Mouse (Mus musculus) kidney, adult 2 months (tissue): ENCODE results near the gene Hist1h2af. TPM values are rescaled to one million over a fixed set of nuclear protein-coding genes. Genes with fewer than 3 reads are reported as not detected.
"Not testable (repeated sequence)": the region's sequence is repeated elsewhere in the genome, so short reads cannot be mapped to it uniquely, and the experiment has no call there.

Experiments used
- DNase-seq: peaks from one replicate; pipeline ENCODE4 v3.0.0; 2021
- H3K27ac ChIP-seq: fragments of 200-500 bp; 2 replicates; pipeline ENCODE4 v1.5.1; 2012; ENCODE audit warnings: low read depth, low read length, control low read depth, inconsistent platforms; ENCODE audit not compliant: insufficient read depth
- H3K27me3 ChIP-seq: fragments of 200-500 bp; replicated peaks from 2 replicates; pipeline ENCODE4 v1.6.1; 2012; ENCODE audit warnings: mild to moderate bottlenecking, moderate library complexity, low read length, inconsistent platforms; ENCODE audit not compliant: control insufficient read depth, insufficient read depth
- H3K36me3 ChIP-seq: fragments of 200-500 bp; 2 replicates; pipeline ENCODE4 v1.6.1; 2012; ENCODE audit warnings: mild to moderate bottlenecking, moderate library complexity, low read length, inconsistent platforms; ENCODE audit not compliant: control insufficient read depth, insufficient read depth
- H3K4me1 ChIP-seq: fragments of 200-500 bp; 2 replicates; pipeline ENCODE4 v1.6.1; 2011; ENCODE audit warnings: low read length; ENCODE audit not compliant: control insufficient read depth, insufficient read depth
- H3K4me3 ChIP-seq: fragments of 200-500 bp; 2 replicates; pipeline ENCODE4 v1.5.1; 2011; ENCODE audit warnings: mild to moderate bottlenecking, low read depth, low read length, control low read depth; ENCODE audit not compliant: insufficient read depth
- CTCF ChIP-seq: fragments of 200-500 bp; conservative IDR thresholded peaks from 2 replicates; pipeline ENCODE4 v1.5.1; 2011; ENCODE audit warnings: low read depth, mild to moderate bottlenecking, control low read depth, low read length, moderate library complexity, mixed read lengths; ENCODE audit not compliant: insufficient read depth, insufficient read length
- POLR2A ChIP-seq: fragments of 200-500 bp; IDR thresholded peaks from one replicate; pipeline ENCODE4 v1.6.1; 2011; ENCODE audit warnings: low read depth, low read length, control low read depth
- WGBS: fragments of 180-500 bp; shearing (Covaris S2); methylation state at CpG from one replicate; pipeline ENCODE4 v1.1.7; 2018; 5-methylcytosine and 5-hydroxymethylcytosine counted together
- polyA plus RNA-seq: library from polyadenylated mRNA; depleted of rRNA; stranded (reverse); fragments of >200 nt; gene quantifications from 2 replicates; pipeline ENCODE4 v1.2.3, GENCODE M21; 2012

Gene Hist1h2af
- polyA plus RNA-seq, 1 experiment: 4.3 TPM

DNA sequence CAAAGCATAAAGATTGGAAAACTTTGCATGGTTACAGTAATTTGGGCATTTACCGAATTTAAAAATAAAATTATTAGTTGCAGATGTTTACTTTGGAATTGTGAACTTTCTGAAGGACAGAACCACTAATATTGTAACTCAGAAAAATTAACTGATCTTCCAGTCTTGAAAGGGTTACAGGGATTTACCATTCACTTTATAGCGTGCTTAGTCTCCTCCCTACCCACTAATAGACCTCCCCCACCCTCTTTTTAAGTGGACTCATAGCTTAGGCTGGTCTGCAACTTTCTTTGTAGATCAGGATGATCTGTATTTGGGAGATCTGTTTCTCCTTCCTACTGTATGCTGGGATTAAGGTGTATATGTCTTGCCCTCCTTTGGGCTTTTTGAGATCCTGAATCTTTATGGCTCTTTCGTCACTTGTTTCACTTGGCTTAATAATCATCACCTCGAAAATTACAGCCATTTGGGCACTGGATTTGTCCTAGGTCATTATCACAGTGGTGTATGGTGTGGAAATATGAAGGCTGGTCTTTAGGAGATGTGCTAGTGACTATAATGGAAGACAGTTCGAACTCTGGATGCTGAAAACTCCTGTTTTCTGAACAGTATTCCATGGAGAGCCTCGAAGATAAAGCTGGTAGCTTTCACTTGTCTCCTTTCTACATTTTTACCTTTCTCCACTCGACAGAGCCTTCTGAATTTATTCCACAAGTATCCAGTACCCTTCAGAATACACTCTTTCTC is 2.5 kb downstream of the Hist1h2af start:
- Histone ChIP-seq H3K27me3 (no peaks in the 10 kb centered on the region), H3K4me1 (peaks cover 11% of the 10 kb centered on the region; the same call in 1 of the 2 replicates), H3K4me3 (no peak overlapping the region), H3K36me3 (no peaks in the 10 kb centered on the region), H3K27ac (no peak overlapping the region)
- no peak for TF ChIP-seq CTCF
- TF ChIP-seq POLR2A: no peak
- 27% methylated on average over 7 of the region's 7 CpGs for WGBS
- DNase-seq: no peak

DNA sequence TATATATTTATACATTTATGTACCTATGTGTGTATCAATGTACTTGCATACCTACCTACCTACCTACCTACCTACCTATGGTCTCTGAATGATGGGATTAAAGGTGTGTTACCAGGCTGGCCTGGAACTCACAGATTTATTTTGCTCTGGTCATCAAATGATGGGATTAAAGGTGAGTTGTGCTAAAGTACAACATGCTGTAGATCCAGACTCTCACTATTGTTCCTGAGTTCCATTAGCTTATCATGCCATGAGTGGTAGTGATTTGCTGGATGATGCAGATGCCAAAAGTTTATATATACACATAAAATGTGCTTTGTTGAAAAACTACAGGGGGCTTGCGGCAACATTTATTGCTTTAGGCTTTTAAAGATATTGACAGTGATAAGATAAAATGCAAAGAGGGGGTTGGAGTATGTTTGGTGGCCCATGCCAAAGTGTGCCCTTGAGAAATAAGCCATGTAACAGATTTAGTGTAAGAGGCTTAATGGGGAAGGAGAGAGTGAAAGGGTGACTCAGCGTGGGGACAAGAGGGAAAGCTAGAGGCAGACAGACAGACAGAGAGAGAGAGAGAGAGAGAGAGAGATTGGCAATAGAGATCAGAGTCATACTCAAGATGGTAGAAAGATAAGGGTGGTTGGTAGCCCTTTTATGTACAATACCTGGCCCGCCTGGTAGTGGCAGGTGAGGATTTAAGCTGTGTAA is 3.5 kb downstream of the Hist1h2af start:
- 86% methylated on average over 3 of the region's 3 CpGs for WGBS
- TF ChIP-seq POLR2A (no peak), CTCF (no peak)
- Histone ChIP-seq H3K27ac (no peak overlapping the region), H3K4me1 (peaks cover 11% of the 10 kb centered on the region; the same call in 1 of the 2 replicates), H3K4me3 (no peak overlapping the region), H3K36me3 (no peaks in the 10 kb centered on the region), H3K27me3 (no peaks in the 10 kb centered on the region)
- DNase-seq: no peak

DNA sequence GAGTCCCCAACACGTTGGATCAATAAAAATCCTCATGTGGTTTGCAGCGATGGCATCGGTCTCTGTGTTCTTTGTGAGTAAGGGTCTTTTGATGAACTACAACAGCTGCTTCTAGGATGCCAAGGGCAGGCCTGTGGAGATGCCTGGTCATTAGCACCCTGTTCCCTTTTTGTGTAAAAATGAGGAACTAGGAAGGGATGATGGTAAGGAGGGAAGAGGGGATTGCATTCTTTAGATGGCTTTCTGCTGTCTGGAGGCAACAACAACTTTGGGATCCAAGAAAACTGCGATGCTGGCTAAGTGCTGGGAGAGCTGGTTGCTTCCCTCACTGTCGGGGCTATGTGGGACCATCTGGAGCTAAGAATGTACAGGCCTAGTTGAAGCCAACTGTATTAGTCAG is 4.5 kb downstream of the Hist1h2af start:
- Histone ChIP-seq H3K27ac (no peak overlapping the region), H3K4me3 (no peak overlapping the region), H3K27me3 (no peaks in the 10 kb centered on the region), H3K36me3 (no peaks in the 10 kb centered on the region), H3K4me1 (peaks cover 6% of the 10 kb centered on the region; the same call in 1 of the 2 replicates)
- 81% methylated on average over 5 of the region's 5 CpGs for WGBS
- TF ChIP-seq POLR2A (no peak), CTCF (no peak)
- no peak for DNase-seq

DNA sequence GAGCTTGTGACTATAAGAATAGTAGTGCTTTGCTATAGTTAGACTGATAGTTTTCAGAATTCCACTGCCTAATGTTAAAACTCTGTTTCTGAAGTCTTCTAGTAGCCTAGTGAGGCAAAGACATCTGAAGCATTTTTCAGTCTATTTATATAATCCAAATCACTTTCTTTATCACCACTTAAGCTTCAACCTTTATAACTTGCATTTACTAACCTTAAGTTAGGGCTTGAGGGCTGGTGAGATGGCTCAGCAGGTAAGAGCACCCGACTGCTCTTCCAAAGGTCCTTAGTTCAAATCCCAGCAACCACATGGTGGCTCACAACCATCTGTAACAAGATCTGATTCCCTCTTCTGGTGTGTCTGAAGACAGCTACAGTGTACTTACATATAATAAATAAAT is 6.1 kb downstream of the Hist1h2af start:
- H3K4me3 ChIP-seq, DNase-seq: not testable (repeated sequence)
- WGBS: 66% methylated on average over 1 of the region's 1 CpGs

DNA sequence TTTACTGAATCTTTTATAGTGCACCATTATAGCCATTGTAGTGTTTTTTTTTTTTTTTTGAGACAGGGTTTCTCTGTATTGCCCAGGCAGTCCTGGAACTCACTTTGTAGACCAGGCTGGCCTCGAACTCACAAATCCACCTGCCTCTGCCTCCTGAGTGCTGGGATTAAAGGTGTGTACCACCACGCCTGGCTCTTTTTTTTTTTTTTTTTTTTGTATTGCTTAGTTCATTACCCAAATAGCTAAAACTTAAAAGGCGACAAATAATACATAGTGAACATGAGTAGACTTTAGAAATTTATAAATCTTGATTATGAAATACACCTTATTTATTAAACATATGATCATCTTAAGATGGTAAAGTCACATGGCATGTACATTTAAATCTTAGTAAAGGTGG is 7.8 kb downstream of the Hist1h2af start:
- Histone ChIP-seq H3K27ac (no peak overlapping the region), H3K27me3 (no peaks in the 10 kb centered on the region), H3K4me1 (no peaks in the 10 kb centered on the region), H3K36me3 (no peaks in the 10 kb centered on the region), H3K4me3 (no peak overlapping the region)
- DNase-seq: no peak
- 96% methylated on average over 3 of the region's 3 CpGs for WGBS
- TF ChIP-seq POLR2A: no peak

More for the DNA sequence above, 6.1 kb downstream of the Hist1h2af start:
- H3K4me1 ChIP-seq, H3K36me3 ChIP-seq, H3K27ac ChIP-seq, H3K27me3 ChIP-seq: not testable (repeated sequence)

DNA sequence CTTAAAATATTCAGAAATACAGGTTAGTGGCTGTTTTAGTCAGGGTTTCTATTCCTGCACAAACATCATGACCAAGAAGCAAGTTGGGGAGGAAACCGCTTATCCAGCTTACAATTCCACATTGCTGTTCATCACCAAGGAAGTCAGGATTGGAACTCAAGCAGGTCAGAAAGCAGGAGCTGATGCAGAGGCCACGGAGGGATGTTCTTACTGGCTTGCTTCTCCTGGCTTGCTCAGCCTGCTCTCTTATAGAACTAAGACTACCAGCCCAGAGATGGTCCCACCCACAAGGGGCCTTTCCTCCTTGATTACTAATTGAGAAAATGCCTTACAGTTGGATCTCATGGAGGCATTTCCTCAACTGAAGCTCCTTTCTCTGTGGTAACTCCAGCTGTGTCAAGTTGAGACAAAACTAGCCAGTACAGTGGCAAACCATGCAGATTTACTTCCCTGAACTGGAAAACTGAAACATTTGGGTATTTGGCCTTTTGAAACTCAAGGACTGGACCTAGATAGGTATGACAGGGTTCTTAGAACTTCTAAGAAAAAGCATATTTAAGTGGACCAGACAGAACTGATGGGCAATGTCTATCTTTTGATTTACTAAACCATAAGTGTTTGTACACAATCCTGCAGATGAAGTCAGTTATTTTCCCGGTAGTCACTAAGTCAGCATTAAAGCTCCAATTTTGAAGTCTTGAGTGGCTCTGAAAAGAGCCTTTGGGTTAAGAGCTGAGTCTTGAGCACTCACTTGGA is 8.7 kb downstream of the Hist1h2af start:
- H3K27ac ChIP-seq, H3K27me3 ChIP-seq, DNase-seq, H3K4me1 ChIP-seq, H3K36me3 ChIP-seq: not testable (repeated sequence)
- 27% methylated on average over 3 of the region's 3 CpGs for WGBS
- peak overlapping the region; percentile 86 for H3K4me3 ChIP-seq

DNA sequence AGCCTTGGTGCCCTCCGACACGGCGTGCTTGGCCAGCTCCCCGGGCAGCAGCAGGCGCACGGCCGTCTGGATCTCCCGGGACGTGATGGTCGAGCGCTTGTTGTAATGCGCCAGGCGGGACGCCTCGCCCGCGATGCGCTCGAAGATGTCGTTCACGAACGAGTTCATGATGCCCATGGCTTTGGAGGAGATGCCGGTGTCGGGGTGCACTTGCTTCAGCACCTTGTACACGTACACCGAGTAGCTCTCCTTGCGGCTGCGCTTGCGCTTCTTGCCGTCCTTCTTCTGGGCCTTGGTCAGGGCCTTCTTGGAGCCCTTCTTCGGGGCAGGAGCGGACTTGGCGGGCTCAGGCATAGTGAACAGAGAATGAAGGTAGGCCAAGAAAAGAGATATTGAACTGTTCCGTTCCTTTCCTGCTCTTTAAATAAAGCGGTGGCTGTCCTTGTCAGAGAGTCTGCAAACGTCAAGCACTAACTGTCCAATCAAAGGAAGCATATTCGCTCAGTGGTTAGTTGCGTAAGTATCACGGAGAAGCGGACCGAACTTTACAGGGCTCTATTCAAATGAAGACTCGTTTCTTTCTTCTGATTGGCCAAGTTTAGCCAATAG is 9.4 kb downstream of the Hist1h2af start, which contains the start of gene Hist1h2bh:
Gene Hist1h2bh, minus strand, starts transcription at position 394 of the 609 bp plus-strand sequence.
- peak within 1 kb of the TSS; percentile 86 for H3K4me3 ChIP-seq
- under 1% methylated on average over 42 of the region's 42 CpGs for WGBS
- not testable (repeated sequence) for H3K4me1 ChIP-seq, H3K27me3 ChIP-seq, H3K36me3 ChIP-seq
- DNase-seq: peak; percentile 94
- peak within 1 kb of the TSS; percentile 87 for H3K27ac ChIP-seq
